Mouse (Mus musculus): ENCODE measurements around the gene Slc26a9. TPM values are rescaled to one million over a fixed set of nuclear protein-coding genes. Genes with fewer than 3 reads are reported as not detected.
"Not testable (repeated sequence)": the region's sequence is repeated elsewhere in the genome, so short reads cannot be mapped to it uniquely, and the experiment has no call there.

Gene Slc26a9
- polyA plus RNA-seq, 1 experiment from 2014 or later, result not detected

DNA sequence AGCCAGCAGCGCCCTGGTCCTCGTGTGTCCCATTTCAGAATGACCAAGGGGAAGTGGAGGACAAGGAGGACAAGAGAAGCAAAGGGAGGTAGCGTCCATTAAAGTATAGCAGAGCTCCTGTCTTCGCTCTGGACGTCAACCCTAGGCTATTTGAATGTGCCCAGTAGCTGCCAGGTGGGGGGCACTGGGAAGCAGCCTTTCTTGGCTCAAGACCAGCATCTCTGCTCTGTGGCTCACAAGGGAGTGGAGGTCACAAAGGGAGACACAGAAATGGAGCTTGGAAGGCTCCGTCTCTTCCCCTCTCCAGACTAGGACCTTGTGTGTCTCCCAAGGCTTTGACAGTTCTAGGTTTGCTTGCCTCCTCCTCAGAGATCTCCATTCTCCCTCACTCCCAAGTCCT is 73.1 kb downstream of the Slc26a9 start:
- Histone ChIP-seq H3K9ac (no peak overlapping the region), H3K36me3 (no peaks in the 10 kb centered on the region), H3K4me2 (replicated peaks) (no peak overlapping the region), H3K9me3 (peaks cover 4% of the 10 kb centered on the region; the same call in 1 of the 2 replicates), H3K27ac (no peak overlapping the region), H3K4me3 (no peak overlapping the region), H3K4me1 (no peaks in the 10 kb centered on the region), H3K27me3 (no peaks in the 10 kb centered on the region)
- WGBS, result 82% methylated on average over 6 of the region's 6 CpGs
- no peak for ATAC-seq (ENCODE audit: low FRiP score, low read depth)

DNA sequence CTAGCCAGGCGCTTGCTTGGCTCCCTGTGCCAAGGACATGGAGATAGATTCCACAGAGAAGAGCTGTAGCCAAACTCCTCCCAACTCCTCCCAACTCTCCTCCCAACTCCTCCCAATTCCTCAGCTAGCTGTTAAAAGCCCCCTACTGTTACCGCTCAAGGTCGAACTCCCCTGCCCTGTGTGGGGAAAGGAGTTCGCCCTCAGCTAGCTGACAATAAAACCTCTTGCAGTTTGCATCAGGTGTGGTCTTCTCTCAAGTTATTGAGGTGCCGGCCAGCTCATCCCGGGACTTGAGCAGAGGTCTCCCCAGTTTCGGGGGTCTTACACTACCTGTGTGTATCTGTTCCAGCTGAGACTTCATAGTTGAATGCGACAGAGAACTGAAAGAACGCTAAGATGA is 76.5 kb downstream of the Slc26a9 start:
- H3K27ac ChIP-seq; H3K4me1 ChIP-seq; H3K4me3 ChIP-seq; H3K36me3 ChIP-seq; H3K9ac ChIP-seq; H3K4me2 ChIP-seq (replicated peaks); ATAC-seq (ENCODE audit: low FRiP score, low read depth); H3K9me3 ChIP-seq; H3K27me3 ChIP-seq: not testable (repeated sequence)
- WGBS, result 68% methylated on average over 9 of the region's 9 CpGs

DNA sequence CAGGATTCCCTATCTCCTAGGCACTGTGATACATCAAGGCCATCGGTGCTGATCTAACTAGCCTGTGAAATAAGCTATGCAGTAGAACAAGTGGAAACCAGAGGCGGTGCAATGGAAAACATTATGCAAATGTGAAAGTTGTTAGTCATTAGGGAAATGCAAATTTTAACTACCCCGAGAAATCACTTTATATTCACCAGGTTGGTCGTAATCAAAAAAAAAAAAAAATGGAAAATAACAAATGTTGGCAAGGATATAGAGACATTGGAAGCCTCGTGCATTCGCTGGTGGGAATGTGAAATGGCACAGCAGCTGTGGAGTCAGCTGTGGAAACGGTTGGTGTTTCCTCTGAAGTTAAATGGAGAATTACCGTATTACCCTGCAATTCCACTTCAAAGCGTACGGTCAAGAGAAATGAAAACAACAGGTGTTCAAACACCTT is 77.1 kb downstream of the Slc26a9 start:
- Histone ChIP-seq H3K9me3 (peaks cover 4% of the 10 kb centered on the region; the same call in 1 of the 2 replicates), H3K36me3 (no peaks in the 10 kb centered on the region), H3K4me2 (replicated peaks) (no peak overlapping the region), H3K27me3 (no peaks in the 10 kb centered on the region), H3K4me3 (no peak overlapping the region), H3K9ac (no peak overlapping the region), H3K27ac (no peak overlapping the region), H3K4me1 (0 out of 2 replicates have a peak, but pooled peaks cover 5% of the 10 kb centered on the region)
- ATAC-seq (ENCODE audit: low FRiP score, low read depth), result no peak; the same call in 1 of the 2 replicates
- 66% methylated on average over 10 of the region's 10 CpGs for WGBS

Other genes starting within 250 kb of the Slc26a9 start
- gene Srgap2, start 216.7 kb upstream of the Slc26a9 start, polyA plus RNA-seq (2015; fragmentation: Nextera tagmentation; extraction: Ambion mirVana), result 16.6 and 16.9 TPM in 2 replicates
- 2.5 and 2.8 TPM in 2 replicates for gene Fam72a, start 216.1 kb upstream of the Slc26a9 start, polyA plus RNA-seq (2015; fragmentation: Nextera tagmentation; extraction: Ambion mirVana)
- not detected in 2 replicates for gene Avpr1b, start 144.8 kb upstream of the Slc26a9 start, polyA plus RNA-seq (2015; fragmentation: Nextera tagmentation; extraction: Ambion mirVana)
- 0.14 and 0.15 TPM in 2 replicates for gene Ctse, start 105.7 kb upstream of the Slc26a9 start, polyA plus RNA-seq (2015; fragmentation: Nextera tagmentation; extraction: Ambion mirVana)
- 1.9 TPM in 2 replicates for gene Rab7b, start 55.3 kb upstream of the Slc26a9 start, polyA plus RNA-seq (2015; fragmentation: Nextera tagmentation; extraction: Ambion mirVana)
- gene Pm20d1, start 53.4 kb downstream of the Slc26a9 start, polyA plus RNA-seq (2015; fragmentation: Nextera tagmentation; extraction: Ambion mirVana), result 0.50 and 0.84 TPM in 2 replicates
- gene Slc41a1, start 83.5 kb downstream of the Slc26a9 start, polyA plus RNA-seq (2015; fragmentation: Nextera tagmentation; extraction: Ambion mirVana), result 15.2 and 17.0 TPM in 2 replicates
- gene Rab29, start 123.2 kb downstream of the Slc26a9 start, polyA plus RNA-seq (2015; fragmentation: Nextera tagmentation; extraction: Ambion mirVana), result 20.9 and 21.9 TPM in 2 replicates
- gene Nucks1, start 166.5 kb downstream of the Slc26a9 start, polyA plus RNA-seq (2015; fragmentation: Nextera tagmentation; extraction: Ambion mirVana), result 94.5 and 94.6 TPM in 2 replicates
- gene Slc45a3, start 218.9 kb downstream of the Slc26a9 start, polyA plus RNA-seq (2015; fragmentation: Nextera tagmentation; extraction: Ambion mirVana), result 3.7 and 4.0 TPM in 2 replicates